Mouse (Mus musculus) embryonic fibroblast, embryonic 13.5 days (primary cell): ENCODE data around the gene Jun. TPM values are rescaled to one million over a fixed set of nuclear protein-coding genes. Genes with fewer than 3 reads are reported as not detected.
A peak's percentile ranks its signal among the peaks of the same experiment; 100 is the strongest.

ENCODE experiments used
- H3K27ac ChIP-seq: 2 replicates; pipeline ENCODE4 v1.5.1; 2012; ENCODE audit warnings: low read length, control low read depth, inconsistent platforms; ENCODE audit not compliant: insufficient read depth
- H3K4me1 ChIP-seq: 2 replicates; pipeline ENCODE4 v1.6.1; 2011; ENCODE audit warnings: low read length; ENCODE audit not compliant: control insufficient read depth, insufficient read depth
- H3K4me3 ChIP-seq: 2 replicates; pipeline ENCODE4 v1.5.1; 2011; ENCODE audit warnings: mild to moderate bottlenecking, control low read depth, low read length; ENCODE audit not compliant: insufficient read depth
- CTCF ChIP-seq: IDR thresholded peaks from 2 replicates; pipeline ENCODE4 v1.5.1; 2011; ENCODE audit warnings: mild to moderate bottlenecking, control low read depth, low read length, moderate library complexity, borderline replicate concordance; ENCODE audit not compliant: insufficient read depth
- POLR2A ChIP-seq: IDR thresholded peaks from 2 replicates; pipeline ENCODE4 v1.6.1; 2011; ENCODE audit warnings: low read depth, mild to moderate bottlenecking, control low read depth, low read length, moderate library complexity
- polyA plus RNA-seq: library from polyadenylated mRNA; stranded (reverse); fragments of >200 nt; gene quantifications from 2 replicates; pipeline ENCODE4 v1.2.4, GENCODE M21; 2011; ENCODE audit warnings: low read depth; ENCODE audit not compliant: missing spikeins, insufficient read length

The Jun gene
- polyA plus RNA-seq, 1 experiment: 45.3 TPM

DNA sequence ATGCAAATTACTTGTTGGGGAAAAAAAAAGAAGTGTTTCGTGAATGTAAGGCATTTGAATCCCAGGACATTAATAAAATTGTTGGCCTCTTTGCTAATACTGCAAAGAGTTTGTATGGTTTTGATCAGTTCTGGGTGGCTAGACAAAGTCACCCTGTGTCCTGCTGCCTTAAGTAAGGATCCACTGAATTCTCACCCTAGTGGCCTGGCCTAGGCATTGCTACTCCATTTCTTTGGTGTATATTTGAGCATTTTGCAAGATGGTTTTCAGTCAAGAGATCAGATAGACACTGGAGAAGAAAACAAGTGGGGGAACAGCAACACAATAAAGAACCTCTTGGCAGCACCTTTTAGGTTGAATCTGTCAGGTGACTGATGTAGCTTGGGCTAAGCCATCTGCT, 6.9 kb downstream of the Jun start:
- TF ChIP-seq POLR2A (no peak), CTCF (no peak)
- no peak overlapping the region for H3K4me3 ChIP-seq
- no peaks in the 10 kb centered on the region for H3K4me1 ChIP-seq
- no peak overlapping the region for H3K27ac ChIP-seq

DNA sequence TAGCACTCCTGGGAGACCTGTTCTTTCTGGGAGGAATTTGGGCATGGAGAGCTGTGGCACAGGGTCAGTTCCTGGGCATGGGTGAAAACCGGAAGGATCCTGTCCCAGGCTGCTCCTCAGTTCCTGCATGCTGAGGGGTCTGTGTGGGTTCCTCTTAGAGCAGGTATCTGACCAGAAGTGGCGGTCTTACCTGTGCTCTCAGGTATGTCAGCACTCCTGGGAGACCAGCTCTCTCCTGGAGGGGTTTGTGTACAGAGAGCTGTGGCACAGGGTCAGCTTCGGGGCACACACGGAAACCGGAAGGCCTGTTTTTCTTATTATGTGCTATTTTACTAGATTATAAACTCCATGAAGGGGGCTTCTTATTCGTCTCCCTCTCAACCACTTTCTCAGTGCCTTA, 7.3 kb downstream of the Jun start:
- Histone ChIP-seq H3K4me3 (no peak overlapping the region), H3K4me1 (no peaks in the 10 kb centered on the region), H3K27ac (no peak overlapping the region)
- TF ChIP-seq CTCF (no peak), POLR2A (no peak)

- Histone ChIP-seq H3K27ac (peak overlapping the region; percentile 71), H3K4me1 (peaks cover 2% of the 10 kb centered on the region), H3K4me3 (no peak overlapping the region)
Observed at GRCm38 (mm10) chr4:95038024-95038423, 14.0 kb downstream of the Jun start.

DNA sequence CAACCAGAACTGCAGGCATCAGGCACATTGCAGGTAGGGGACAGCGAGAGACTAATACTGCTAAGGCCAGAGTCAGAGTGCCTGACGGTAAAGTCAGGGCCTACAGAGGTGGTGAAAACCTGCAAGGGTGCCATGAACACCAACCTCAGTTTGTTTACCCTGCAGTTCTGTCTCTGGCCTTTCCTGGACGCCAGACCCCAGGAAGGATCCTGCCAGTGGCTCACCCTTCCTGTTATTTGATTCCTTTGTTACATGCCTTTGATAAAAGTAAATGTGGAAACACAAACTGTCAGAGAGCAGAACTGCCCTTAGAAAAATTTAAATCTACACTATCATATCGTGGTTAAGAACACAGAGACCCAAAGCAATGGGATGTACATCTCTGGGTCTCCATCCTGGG, 20.9 kb downstream of the Jun start:
- Histone ChIP-seq H3K4me1 (peaks cover 4% of the 10 kb centered on the region), H3K27ac (no peak overlapping the region), H3K4me3 (no peak overlapping the region)
- TF ChIP-seq CTCF (no peak), POLR2A (no peak)

More at GRCm38 (mm10) chr4:95038024-95038423, 14.0 kb downstream of the Jun start:
- TF ChIP-seq POLR2A (no peak), CTCF (no peak)

- Histone ChIP-seq H3K4me3 (no peak overlapping the region), H3K27ac (peak overlapping the region; percentile 87), H3K4me1 (peaks cover 11% of the 10 kb centered on the region)
- TF ChIP-seq CTCF: peak; percentile 14; the same call in 1 of the 2 replicates
- TF ChIP-seq POLR2A: no peak
Observed at GRCm38 (mm10) chr4:95025847-95026600, 26.0 kb downstream of the Jun start.

- H3K27ac ChIP-seq: no peak overlapping the region
- TF ChIP-seq CTCF (no peak), POLR2A (no peak)
Observed at GRCm38 (mm10) chr4:95023350-95023953, 28.6 kb downstream of the Jun start.

DNA sequence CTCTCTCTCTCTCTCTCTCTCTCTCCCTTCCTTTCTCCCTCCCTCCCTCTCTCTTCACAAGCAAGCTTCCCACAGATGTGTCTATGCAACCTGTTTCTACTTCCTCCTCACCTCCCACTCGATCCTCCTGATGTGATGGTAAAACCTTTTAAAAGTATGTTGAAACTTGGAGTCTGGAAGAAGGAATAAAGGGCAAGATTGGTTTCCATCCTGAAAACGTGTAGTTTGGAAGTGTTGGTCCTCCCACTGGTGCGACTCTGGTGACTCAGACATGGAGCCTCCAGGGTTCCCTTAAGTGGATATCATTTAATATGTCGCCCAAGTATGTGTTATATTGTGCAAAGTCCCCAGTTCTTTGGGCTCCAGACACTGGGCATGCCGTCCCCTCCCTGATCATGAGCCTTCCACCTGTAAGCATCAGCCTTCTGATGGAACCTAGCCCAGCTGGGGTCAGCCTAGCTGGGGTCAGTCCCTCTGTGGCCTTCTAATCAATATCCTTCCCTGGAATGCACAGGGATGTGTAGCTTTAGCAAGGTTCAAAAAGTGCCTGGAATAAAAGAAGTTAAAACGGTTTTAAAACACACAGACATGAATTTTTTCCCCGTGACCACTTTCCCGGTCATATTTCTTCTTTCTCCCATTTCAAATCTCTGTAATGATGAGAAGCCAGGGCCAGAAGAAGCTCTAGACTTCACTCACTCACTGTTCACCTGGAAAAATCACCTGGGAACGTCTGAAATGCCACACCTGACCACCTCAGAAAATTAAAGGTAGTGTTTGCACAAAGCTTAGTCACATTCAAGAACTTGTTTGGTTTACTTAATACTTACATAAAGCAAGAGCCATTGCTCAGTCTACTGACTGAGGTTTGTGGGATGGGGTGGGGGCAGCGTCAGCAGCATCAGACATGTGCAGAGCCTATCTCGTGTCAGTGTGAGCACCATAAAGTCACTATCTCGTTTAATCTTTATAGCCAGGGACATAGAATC, 30.1 kb downstream of the Jun start:
- H3K27ac ChIP-seq: no peak overlapping the region
- no peak overlapping the region for H3K4me3 ChIP-seq
- H3K4me1 ChIP-seq: peaks cover 11% of the 10 kb centered on the region
- no peak for TF ChIP-seq POLR2A
- TF ChIP-seq CTCF: no peak

More at GRCm38 (mm10) chr4:95023350-95023953, 28.6 kb downstream of the Jun start:
- peaks cover 11% of the 10 kb centered on the region for H3K4me1 ChIP-seq
- H3K4me3 ChIP-seq: no peak overlapping the region

GRCm38 (mm10) chr4:95020201-95020600, 31.8 kb downstream of the Jun start:
- TF ChIP-seq CTCF: no peak
- TF ChIP-seq POLR2A: no peak
- Histone ChIP-seq H3K27ac (no peak overlapping the region), H3K4me1 (peaks cover 5% of the 10 kb centered on the region), H3K4me3 (no peak overlapping the region)

DNA sequence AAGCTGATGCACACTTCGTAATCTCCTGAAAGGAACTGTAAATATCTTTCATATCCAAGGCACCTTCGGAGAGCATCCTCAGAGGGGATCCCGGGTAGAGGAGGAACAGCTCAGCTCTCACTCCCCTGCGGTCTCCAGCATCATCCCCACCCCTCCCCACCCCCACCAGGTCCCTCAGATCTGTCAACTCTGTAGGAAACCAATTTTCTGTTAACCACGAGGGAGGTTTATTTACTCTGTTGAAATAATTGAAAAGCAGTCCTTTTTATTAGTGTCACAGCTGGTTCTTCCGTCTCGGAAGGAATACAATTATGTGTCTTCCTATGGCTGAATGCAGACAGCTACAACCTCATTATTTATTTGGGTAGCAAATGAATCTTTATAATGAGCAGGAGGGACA, 33.8 kb downstream of the Jun start:
- Histone ChIP-seq H3K4me1 (peaks cover under 1% of the 10 kb centered on the region), H3K27ac (no peak overlapping the region), H3K4me3 (no peak overlapping the region)
- no peak for TF ChIP-seq POLR2A
- no peak for TF ChIP-seq CTCF
